Mouse (Mus musculus): ENCODE measurements around the gene Gm11938.
"Not testable (repeated sequence)": the region's sequence is repeated elsewhere in the genome, so short reads cannot be mapped to it uniquely, and the experiment has no call there.

- TF ChIP-seq CTCF (IDR thresholded peaks at IDR 0.05; ENCODE audit: extremely low read depth, insufficient read length, insufficient replicate concordance, low read depth, low read length); POLR2A (IDR thresholded peaks at IDR 0.05; ENCODE audit: low read depth, low read length): not testable (repeated sequence)
Measured at GRCm38 (mm10) chr11:99597742-99598141, 5.4 kb downstream of the Gm11938 start, which contains the start of gene Krtap9-3.
